Mouse (Mus musculus) hindbrain, embryonic 16.5 days (tissue): Measurements from ENCODE around the gene Olfr1128. TPM values are rescaled to one million over a fixed set of nuclear protein-coding genes. Genes with fewer than 3 reads are reported as not detected.
"Not testable (repeated sequence)": the region's sequence is repeated elsewhere in the genome, so short reads cannot be mapped to it uniquely, and the experiment has no call there.

Experiments
- ATAC-seq: fragments of 200-750 bp; cut with Nextera tagmentation; 2 replicates; pipeline ENCODE4 v1.8.0; 2017; ENCODE audit warnings: moderate TSS enrichment, moderate library complexity
- H3K27ac ChIP-seq: fragments of 300-500 bp; sonication (generic); 2 replicates; pipeline ENCODE4 v1.5.1; 2014; ENCODE audit warnings: low read depth, mild to moderate bottlenecking, control low read depth, low read length, moderate library complexity
- H3K27me3 ChIP-seq: fragments of 300-500 bp; sonication (generic); replicated peaks from 2 replicates; pipeline ENCODE4 v1.6.1; 2014; ENCODE audit warnings: low read length; ENCODE audit not compliant: control insufficient read depth, insufficient read depth
- H3K36me3 ChIP-seq: fragments of 300-500 bp; sonication (generic); 2 replicates; pipeline ENCODE4 v1.6.1; 2014; ENCODE audit warnings: mild to moderate bottlenecking, low read length, moderate library complexity, mixed read lengths; ENCODE audit not compliant: control insufficient read depth, insufficient read depth
- H3K4me1 ChIP-seq: fragments of 300-500 bp; sonication (generic); 2 replicates; pipeline ENCODE4 v1.6.1; 2014; ENCODE audit warnings: low read depth, low read length; ENCODE audit not compliant: control insufficient read depth, insufficient read depth
- H3K4me2 ChIP-seq: fragments of 300-500 bp; sonication (generic); 2 replicates; pipeline ENCODE4 v1.6.1; 2014; ENCODE audit warnings: mild to moderate bottlenecking, low read length, control low read depth, moderate library complexity
- H3K4me3 ChIP-seq: fragments of 300-500 bp; sonication (generic); 2 replicates; pipeline ENCODE4 v1.5.1; 2014; ENCODE audit warnings: mild to moderate bottlenecking, low read length, control low read depth, moderate library complexity
- H3K9ac ChIP-seq: fragments of 300-500 bp; sonication (generic); 2 replicates; pipeline ENCODE4 v1.6.1; 2014; ENCODE audit warnings: low read depth, mild to moderate bottlenecking, control low read depth, low read length, moderate library complexity
- H3K9me3 ChIP-seq: fragments of 300-500 bp; sonication (generic); 2 replicates; pipeline ENCODE4 v1.6.1; 2014; ENCODE audit warnings: mild to moderate bottlenecking, low read length, moderate library complexity; ENCODE audit not compliant: control insufficient read depth
- WGBS: fragments of 180-500 bp; shearing (Covaris S2); extraction: QIAGEN DNeasy Blood & Tissue Kit; methylation state at CpG from one replicate; pipeline ENCODE4 v1.1.7; 2014; 5-methylcytosine and 5-hydroxymethylcytosine counted together
- polyA plus RNA-seq: library from polyadenylated mRNA; unstranded; fragments of >200 nt; fragmentation: Nextera tagmentation; extraction: Ambion mirVana; gene quantifications from 2 replicates; pipeline ENCODE4 v1.2.1, GENCODE M21; 2015

Gene Olfr1128
- polyA plus RNA-seq, 1 experiment from 2014 or later = not detected

- no peaks in the 10 kb centered on the region for H3K9me3 ChIP-seq
- H3K9ac ChIP-seq = no peak within 1 kb of the TSS
- no peaks in the 10 kb centered on the region for H3K27me3 ChIP-seq
- H3K27ac ChIP-seq = no peak within 1 kb of the TSS
- no peaks in the 10 kb centered on the region for H3K4me1 ChIP-seq
- no peaks in the 10 kb centered on the region for H3K36me3 ChIP-seq
- H3K4me3 ChIP-seq = no peak within 1 kb of the TSS
- no peak for ATAC-seq
- no peak within 1 kb of the TSS for H3K4me2 ChIP-seq
- 88% methylated on average over 6 of the region's 6 CpGs for WGBS
Observed at GRCm38 (mm10) chr2:87506265-87506664, 39.1 kb downstream of the Olfr1128 start, which contains the start of gene Pramel6. Gene Pramel6, plus strand, starts transcription at chr2:87506565.

DNA sequence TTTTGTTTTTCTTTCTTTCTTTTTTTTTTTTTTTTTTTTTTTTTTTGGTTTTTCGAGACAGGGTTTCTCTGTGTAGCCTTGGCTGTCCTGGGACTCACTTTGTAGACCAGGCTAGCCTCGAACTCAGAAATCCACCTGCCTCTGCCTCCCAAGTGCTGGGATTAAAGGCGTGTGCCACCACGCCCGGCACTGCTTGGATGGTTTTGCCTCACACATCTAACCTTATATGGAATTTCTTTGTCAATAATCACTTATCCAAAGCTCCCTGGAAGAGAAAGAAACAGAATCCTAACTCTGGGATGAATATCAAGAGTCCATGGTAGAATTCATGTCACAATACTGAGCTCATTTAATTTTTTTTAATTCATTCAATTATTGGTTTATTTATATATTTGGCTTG lies 48.3 kb downstream of the Olfr1128 start, which contains the start of gene Pramel7:
Gene Pramel7, minus strand, starts transcription at position 101 of the 400 bp plus-strand sequence.
- not testable (repeated sequence) for H3K4me2 ChIP-seq, H3K9me3 ChIP-seq, H3K4me3 ChIP-seq, H3K27ac ChIP-seq, H3K4me1 ChIP-seq, ATAC-seq, H3K9ac ChIP-seq, H3K27me3 ChIP-seq, H3K36me3 ChIP-seq
- 91% methylated on average over 4 of the region's 5 CpGs for WGBS

Other genes starting within 250 kb of the Olfr1128 start
- not detected in 2 replicates for gene Olfr1118, start 238.0 kb downstream of the Olfr1128 start, polyA plus RNA-seq
- gene Olfr1120, start 190.7 kb downstream of the Olfr1128 start, polyA plus RNA-seq = not detected in 2 replicates
- not detected in 2 replicates for gene Olfr1121, start 175.6 kb downstream of the Olfr1128 start, polyA plus RNA-seq
- not detected in 2 replicates for gene Olfr1122, start 159.7 kb downstream of the Olfr1128 start, polyA plus RNA-seq
- gene Olfr1123, start 128.9 kb downstream of the Olfr1128 start, polyA plus RNA-seq = not detected in 2 replicates
- not detected in 2 replicates for gene Olfr1124, start 115.3 kb downstream of the Olfr1128 start, polyA plus RNA-seq
- gene Olfr1126, start 91.6 kb downstream of the Olfr1128 start, polyA plus RNA-seq = not detected in 2 replicates
- gene Pramel7, start 48.4 kb downstream of the Olfr1128 start, polyA plus RNA-seq = not detected in 2 replicates
- gene Pramel6, start 39.0 kb downstream of the Olfr1128 start, polyA plus RNA-seq = not detected in 2 replicates
- not detected in 2 replicates for gene Olfr153, start 13.7 kb downstream of the Olfr1128 start, polyA plus RNA-seq
- gene Olfr1129, start 28.4 kb upstream of the Olfr1128 start, polyA plus RNA-seq = not detected in 2 replicates
- gene Olfr1130, start 60.7 kb upstream of the Olfr1128 start, polyA plus RNA-seq = not detected in 2 replicates
- not detected in 2 replicates for gene Olfr1131, start 81.6 kb upstream of the Olfr1128 start, polyA plus RNA-seq
- gene Olfr1132, start 92.0 kb upstream of the Olfr1128 start, polyA plus RNA-seq = not detected in 2 replicates
- not detected in 2 replicates for gene Olfr1133, start 101.8 kb upstream of the Olfr1128 start, polyA plus RNA-seq
- not detected in 2 replicates for gene Olfr1134, start 112.9 kb upstream of the Olfr1128 start, polyA plus RNA-seq
- gene Olfr1135, start 128.1 kb upstream of the Olfr1128 start, polyA plus RNA-seq = not detected in 2 replicates
- gene Olfr1136, start 148.4 kb upstream of the Olfr1128 start, polyA plus RNA-seq = not detected in 2 replicates
- not detected in 2 replicates for gene Olfr1137, start 167.6 kb upstream of the Olfr1128 start, polyA plus RNA-seq
- gene Olfr1138, start 194.4 kb upstream of the Olfr1128 start, polyA plus RNA-seq = not detected in 2 replicates
- gene Olfr1140, start 198.2 kb upstream of the Olfr1128 start, polyA plus RNA-seq = not detected in 2 replicates
- not detected in 2 replicates for gene Olfr1141, start 208.4 kb upstream of the Olfr1128 start, polyA plus RNA-seq
- not detected in 2 replicates for gene Olfr152, start 233.9 kb upstream of the Olfr1128 start, polyA plus RNA-seq